Mouse (Mus musculus) liver, embryonic 11.5 days (tissue): ENCODE data around the gene Afmid. TPM values are rescaled to one million over a fixed set of nuclear protein-coding genes. Genes with fewer than 3 reads are reported as not detected.

ENCODE experiments used
- ATAC-seq: fragments of 200-750 bp; cut with Nextera tagmentation; replicated peaks from 2 replicates; pipeline ENCODE4 v1.8.0; 2017; ENCODE audit warnings: moderate number of reproducible peaks, mild to moderate bottlenecking, moderate TSS enrichment, moderate library complexity; ENCODE audit not compliant: low FRiP score
- DNase-seq: peaks from one replicate; pipeline ENCODE4 v3.0.0-alpha.2; 2017; ENCODE audit warnings: low spot score
- H3K27ac ChIP-seq: fragments of 300-500 bp; sonication (generic); 2 replicates; pipeline ENCODE4 v1.5.1; 2014; ENCODE audit warnings: mild to moderate bottlenecking, low read depth, low read length, control low read depth
- H3K27me3 ChIP-seq: fragments of 300-500 bp; sonication (generic); replicated peaks from 2 replicates; pipeline ENCODE4 v1.6.1; 2014; ENCODE audit warnings: low read length, mixed read lengths; ENCODE audit not compliant: control insufficient read depth, insufficient read depth
- H3K36me3 ChIP-seq: fragments of 300-500 bp; sonication (generic); 2 replicates; pipeline ENCODE4 v1.6.1; 2014; ENCODE audit warnings: mild to moderate bottlenecking, low read length, moderate library complexity, mixed read lengths; ENCODE audit not compliant: control insufficient read depth, insufficient read depth
- H3K4me1 ChIP-seq: fragments of 300-500 bp; sonication (generic); replicated peaks from 2 replicates; pipeline ENCODE4 v1.6.1; 2014; ENCODE audit warnings: low read length, mixed read lengths; ENCODE audit not compliant: control insufficient read depth, insufficient read depth
- H3K4me2 ChIP-seq: fragments of 300-500 bp; sonication (generic); 2 replicates; pipeline ENCODE4 v1.6.1; 2014; ENCODE audit warnings: mild to moderate bottlenecking, control low read depth, moderate library complexity
- H3K4me3 ChIP-seq: fragments of 300-500 bp; sonication (generic); 2 replicates; pipeline ENCODE4 v1.5.1; 2014; ENCODE audit warnings: low read depth, low read length, control low read depth
- H3K9ac ChIP-seq: fragments of 300-500 bp; sonication (generic); 2 replicates; pipeline ENCODE4 v1.6.1; 2014; ENCODE audit warnings: low read depth, low read length, control low read depth
- H3K9me3 ChIP-seq: fragments of 300-500 bp; sonication (generic); 2 replicates; pipeline ENCODE4 v1.6.1; 2016; ENCODE audit warnings: low read length, inconsistent platforms, mixed read lengths; ENCODE audit not compliant: control insufficient read depth
- WGBS: fragments of 180-500 bp; shearing (Covaris S2); extraction: QIAGEN DNeasy Blood & Tissue Kit; methylation state at CpG from one replicate; pipeline ENCODE4 v1.1.7; 2014; 5-methylcytosine and 5-hydroxymethylcytosine counted together
- polyA plus RNA-seq: library from polyadenylated mRNA; unstranded; fragments of >200 nt; fragmentation: Nextera tagmentation; extraction: Ambion mirVana; gene quantifications from 2 replicates; pipeline ENCODE4 v1.2.1, GENCODE M21; 2014

Gene Afmid
- polyA plus RNA-seq, 1 experiment from 2014 or later = 8.4 TPM

DNA sequence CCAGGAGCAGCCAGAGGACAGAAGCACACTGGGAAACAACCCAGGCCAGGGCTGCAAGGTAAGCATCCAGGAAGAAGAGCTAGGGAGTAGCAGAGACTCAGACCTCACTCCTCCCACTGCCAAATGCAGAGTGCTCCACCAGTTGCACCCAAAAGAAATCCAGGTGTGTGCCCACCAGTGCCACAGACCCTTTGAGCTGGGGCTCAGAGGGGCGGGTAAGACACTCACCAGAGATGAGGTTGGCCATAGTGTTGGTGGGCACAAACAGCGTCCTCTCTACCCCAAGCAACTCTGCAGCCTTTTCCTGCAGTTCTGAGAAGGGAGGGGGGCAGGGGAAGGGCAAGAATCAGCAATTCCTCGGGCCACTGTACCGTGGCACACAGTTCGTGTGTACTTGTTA lies 45.7 kb downstream of the Afmid start:
- peaks cover 16% of the 10 kb centered on the region for H3K27me3 ChIP-seq
- DNase-seq = no peak

DNA sequence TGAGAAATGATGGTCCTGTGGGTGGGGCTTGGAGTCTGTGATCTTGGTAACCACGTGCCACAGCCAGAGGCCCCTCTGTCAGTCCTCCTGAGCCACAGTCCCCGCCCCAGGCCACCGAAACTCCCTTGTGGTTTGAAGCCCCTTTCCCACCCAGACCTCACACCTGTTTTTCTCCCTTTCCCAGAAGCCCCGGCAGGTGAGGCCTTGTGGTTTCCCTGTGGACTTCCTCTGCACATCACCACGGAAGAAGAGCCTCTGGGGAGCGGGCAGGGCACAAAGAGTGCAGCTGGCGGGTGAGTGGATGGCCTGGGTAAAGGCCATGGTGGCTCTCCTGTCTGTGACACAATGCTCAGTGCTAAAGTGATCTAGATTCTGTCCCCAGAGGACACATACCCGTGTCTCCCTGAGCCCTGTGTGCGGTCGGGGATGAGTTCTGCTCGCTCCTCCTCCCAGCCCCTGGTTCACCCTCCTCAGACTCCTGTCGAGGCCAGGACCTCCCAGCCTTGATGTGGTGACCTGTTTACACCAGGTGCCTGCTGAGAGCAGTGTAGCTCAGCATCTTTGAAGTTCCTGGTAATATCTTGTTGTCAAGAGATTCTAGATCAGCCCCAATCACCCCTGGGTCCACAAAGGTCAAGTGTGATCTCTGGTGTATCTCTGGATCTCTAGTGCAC lies 46.3 kb downstream of the Afmid start:
- Histone ChIP-seq H3K9ac (no peak overlapping the region), H3K9me3 (no peaks in the 10 kb centered on the region), H3K4me2 (peak overlapping the region; percentile 94), H3K4me3 (no peak overlapping the region), H3K27ac (no peak overlapping the region), H3K4me1 (peaks cover 26% of the 10 kb centered on the region), H3K27me3 (peaks cover 16% of the 10 kb centered on the region), H3K36me3 (no peaks in the 10 kb centered on the region)
- WGBS = 36% methylated on average over 12 of the region's 12 CpGs
- no peak for ATAC-seq
- DNase-seq = no peak

More for the DNA sequence above, 45.7 kb downstream of the Afmid start:
- Histone ChIP-seq H3K4me3 (no peak overlapping the region), H3K36me3 (no peaks in the 10 kb centered on the region), H3K9me3 (no peaks in the 10 kb centered on the region), H3K9ac (no peak overlapping the region), H3K27ac (no peak overlapping the region), H3K4me1 (peaks cover 25% of the 10 kb centered on the region), H3K4me2 (no peak overlapping the region)
- WGBS = 53% methylated on average over 5 of the region's 5 CpGs
- ATAC-seq = no peak

DNA sequence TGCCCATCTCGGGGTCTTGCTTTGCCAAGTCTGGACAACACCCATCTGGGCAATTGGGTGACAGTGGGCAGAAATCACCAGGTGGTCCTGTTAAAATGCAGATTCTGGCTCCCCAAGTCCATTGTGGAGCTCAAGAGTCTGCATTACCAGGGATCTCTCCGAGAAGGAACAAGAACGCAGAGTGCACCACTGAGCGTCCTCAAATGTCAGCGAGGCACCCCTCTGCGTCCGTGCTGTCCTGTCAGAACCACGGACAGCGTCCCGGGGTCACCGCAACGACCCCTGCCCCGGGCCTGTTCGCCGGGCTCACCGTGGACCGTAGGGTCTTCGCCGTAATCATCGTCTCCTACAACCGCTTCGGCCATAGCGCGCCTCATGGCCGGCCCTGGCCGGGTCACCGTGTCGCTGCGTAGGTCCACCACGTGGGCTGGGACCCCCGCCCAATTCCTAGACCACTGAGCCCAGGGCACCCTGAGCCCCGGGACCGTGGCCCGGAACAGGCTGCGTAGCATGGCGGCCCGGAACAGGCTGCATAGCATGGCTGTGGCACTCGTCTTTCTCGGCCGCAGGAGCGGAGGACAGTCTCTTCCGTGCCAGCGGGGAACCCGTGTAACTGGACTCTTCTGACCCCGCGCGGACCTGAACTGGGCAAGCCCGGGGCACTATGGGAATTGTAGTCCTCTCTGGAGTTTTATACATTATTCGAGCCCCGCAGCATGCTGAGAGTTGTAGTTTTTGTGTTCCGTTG lies 47.3 kb downstream of the Afmid start, which contains the start of gene Tha1:
TSS of gene Tha1 (minus strand) at position 621 of the 748 bp plus-strand sequence.
- DNase-seq = peak; percentile 72
- Histone ChIP-seq H3K4me1 (peaks cover 31% of the 10 kb centered on the region), H3K27me3 (peaks cover 14% of the 10 kb centered on the region), H3K9me3 (no peaks in the 10 kb centered on the region), H3K9ac (peak within 1 kb of the TSS; percentile 66), H3K27ac (no peak within 1 kb of the TSS), H3K36me3 (no peaks in the 10 kb centered on the region), H3K4me2 (peak within 1 kb of the TSS; percentile 94), H3K4me3 (peak within 1 kb of the TSS; percentile 70)
- 2% methylated on average over 51 of the region's 51 CpGs for WGBS
- no peak for ATAC-seq

DNA sequence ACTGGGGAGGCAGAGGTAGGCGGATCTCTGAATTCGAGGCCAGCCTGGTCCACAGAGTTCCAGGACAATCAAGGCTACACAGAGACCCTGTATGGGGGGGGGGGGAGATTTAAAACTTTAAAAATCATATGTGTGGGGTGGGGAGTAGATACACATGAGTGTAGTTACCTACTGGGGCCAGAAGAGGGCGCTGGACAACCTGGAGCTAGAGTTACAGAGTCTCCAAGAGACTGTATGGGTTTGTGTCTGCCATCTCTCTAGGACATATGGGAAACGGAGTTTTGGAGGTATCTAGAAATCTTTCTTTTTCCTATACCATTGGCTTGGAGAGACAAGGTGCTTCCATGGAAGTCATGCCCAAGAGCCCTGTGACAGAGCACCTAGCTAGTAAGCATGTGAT lies 48.7 kb downstream of the Afmid start:
- Histone ChIP-seq H3K36me3 (no peaks in the 10 kb centered on the region), H3K27ac (no peak overlapping the region), H3K9me3 (no peaks in the 10 kb centered on the region), H3K4me3 (no peak overlapping the region), H3K4me1 (peaks cover 44% of the 10 kb centered on the region), H3K4me2 (no peak overlapping the region), H3K27me3 (peaks cover 14% of the 10 kb centered on the region), H3K9ac (no peak overlapping the region)
- WGBS = 49% methylated on average over 4 of the region's 4 CpGs
- ATAC-seq (no peak), DNase-seq (no peak)

DNA sequence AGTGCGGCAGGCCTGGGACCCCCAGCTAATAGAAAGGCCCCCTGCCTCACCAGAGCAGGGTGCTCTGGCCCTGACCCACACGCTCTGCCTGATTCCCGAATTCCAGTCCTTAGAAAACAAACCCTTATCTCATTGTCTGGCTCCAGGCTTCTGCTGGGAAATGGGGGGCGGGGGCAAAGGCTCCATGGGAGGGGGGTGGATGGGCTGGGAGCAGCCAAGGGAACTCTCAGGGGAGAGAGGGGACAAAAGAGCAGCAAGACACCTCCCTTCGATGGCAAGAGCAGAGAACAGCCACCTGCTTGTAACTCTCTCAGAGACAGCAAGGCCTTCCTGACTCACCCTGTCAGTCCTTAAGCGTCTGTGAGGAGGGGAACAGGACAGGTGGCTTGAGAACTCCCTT lies 50.0 kb downstream of the Afmid start:
- Histone ChIP-seq H3K4me2 (no peak overlapping the region), H3K4me3 (no peak overlapping the region), H3K9me3 (no peaks in the 10 kb centered on the region), H3K9ac (no peak overlapping the region), H3K27me3 (peaks cover 14% of the 10 kb centered on the region), H3K4me1 (peaks cover 47% of the 10 kb centered on the region), H3K36me3 (no peaks in the 10 kb centered on the region), H3K27ac (no peak overlapping the region)
- no peak for DNase-seq
- no peak for ATAC-seq
- 46% methylated on average over 6 of the region's 6 CpGs for WGBS

DNA sequence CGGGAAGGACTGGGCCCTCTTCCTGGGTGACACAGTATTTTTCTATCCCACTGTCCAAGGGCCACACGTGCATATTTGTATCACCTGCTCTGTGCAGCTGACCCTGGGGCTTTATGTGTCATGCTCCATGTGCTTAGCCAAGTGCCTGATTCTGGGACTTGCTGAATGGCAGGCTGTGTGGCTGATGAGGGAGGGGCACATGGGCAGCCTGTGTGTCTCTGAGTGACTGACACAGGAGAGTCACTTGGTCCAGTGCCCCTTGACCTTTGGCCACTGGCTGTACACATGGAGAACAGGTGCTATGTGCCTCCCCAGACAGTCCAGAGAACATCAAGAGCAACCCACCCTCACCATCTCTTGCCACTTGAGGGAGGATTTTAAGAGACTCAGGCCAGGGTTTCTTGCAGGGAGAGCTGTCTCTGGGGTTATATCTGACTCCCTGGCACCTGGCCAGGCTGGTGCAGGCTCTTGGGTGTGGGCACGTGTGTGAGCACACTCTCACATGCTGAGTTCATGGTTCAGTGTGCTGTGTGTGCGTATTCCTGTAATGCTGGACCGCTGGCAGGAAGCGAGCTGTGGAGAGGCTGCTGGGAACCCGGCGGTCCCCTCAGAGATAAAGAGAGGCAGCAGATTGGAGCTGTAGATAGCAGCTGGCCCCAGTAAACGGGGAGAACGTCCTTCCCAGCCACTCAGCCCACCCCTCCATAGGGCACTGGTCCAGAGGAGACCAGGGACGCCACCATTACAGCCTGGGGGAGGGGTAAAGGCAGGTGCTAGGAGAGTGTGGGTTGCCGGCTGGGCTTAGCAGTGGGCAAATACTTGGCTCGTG lies 52.4 kb downstream of the Afmid start:
- H3K9me3 ChIP-seq = no peaks in the 10 kb centered on the region
- peak overlapping the region; percentile 44 for H3K4me2 ChIP-seq
- 0 out of 2 replicates have a peak overlapping the region, but pooled peaks have one; percentile 3 for H3K4me3 ChIP-seq
- 14% methylated on average over 13 of the region's 13 CpGs for WGBS
- H3K9ac ChIP-seq = peak overlapping the region; percentile 34
- H3K4me1 ChIP-seq = peaks cover 46% of the 10 kb centered on the region
- peak overlapping the region; percentile 67 for H3K27ac ChIP-seq
- DNase-seq = no peak
- ATAC-seq = 0 out of 2 replicates have a peak, but pooled peaks have one; percentile 31
- H3K27me3 ChIP-seq = peaks cover under 1% of the 10 kb centered on the region
- no peaks in the 10 kb centered on the region for H3K36me3 ChIP-seq

DNA sequence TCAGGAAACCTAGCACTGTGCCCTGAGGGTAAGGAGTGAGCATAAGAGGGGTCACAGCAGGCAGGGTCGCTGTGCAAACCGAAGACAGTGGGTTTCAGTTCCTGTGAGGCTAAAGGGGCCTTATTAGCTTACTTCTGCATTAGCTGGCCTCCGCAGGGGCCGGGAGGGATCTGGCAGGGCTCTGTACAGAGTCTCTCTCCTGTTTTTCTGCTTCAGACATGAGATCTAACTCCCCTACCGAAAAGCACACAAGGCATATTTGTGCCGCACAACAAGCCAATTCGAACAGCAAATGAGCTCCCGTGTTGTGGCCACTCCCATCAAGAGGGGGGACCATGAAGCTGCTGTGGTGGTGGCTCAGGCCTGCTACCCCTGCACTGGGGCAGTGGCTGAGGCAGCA lies 53.2 kb downstream of the Afmid start:
- no peaks in the 10 kb centered on the region for H3K9me3 ChIP-seq
- H3K4me2 ChIP-seq = peak overlapping the region; percentile 44
- peak overlapping the region; percentile 34; the same call in 1 of the 2 replicates for H3K9ac ChIP-seq
- H3K4me1 ChIP-seq = peaks cover 46% of the 10 kb centered on the region
- H3K27me3 ChIP-seq = no peaks in the 10 kb centered on the region; the same call in 1 of the 2 replicates
- 22% methylated on average over 8 of the region's 8 CpGs for WGBS
- no peak overlapping the region for H3K4me3 ChIP-seq
- no peak for DNase-seq
- peak overlapping the region; percentile 67; the same call in 1 of the 2 replicates for H3K27ac ChIP-seq
- H3K36me3 ChIP-seq = no peaks in the 10 kb centered on the region
- ATAC-seq = no peak

DNA sequence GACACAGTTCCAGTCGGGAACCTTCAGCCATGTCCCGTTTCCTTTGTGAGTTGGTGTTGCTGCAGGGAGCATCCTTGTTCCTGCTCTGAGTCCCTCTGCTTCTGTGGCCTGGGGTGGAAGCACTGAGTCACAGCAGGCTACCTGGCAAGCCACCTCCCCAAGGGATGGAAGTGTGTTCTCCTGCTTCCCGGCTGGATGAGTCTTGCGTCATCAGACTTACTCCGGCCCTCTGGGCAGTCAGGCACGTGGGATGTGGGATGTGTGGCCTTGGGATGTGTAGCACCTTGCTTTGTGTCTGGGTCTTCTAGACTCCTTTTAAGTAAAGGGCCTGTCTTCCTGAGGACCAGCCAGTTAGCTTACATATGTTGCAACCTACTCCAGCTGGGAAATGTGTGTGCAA lies 54.0 kb downstream of the Afmid start:
- DNase-seq = no peak
- no peak overlapping the region; the same call in 1 of the 2 replicates for H3K27ac ChIP-seq
- no peak overlapping the region for H3K9ac ChIP-seq

More for the DNA sequence above, 54.0 kb downstream of the Afmid start:
- Histone ChIP-seq H3K27me3 (no peaks in the 10 kb centered on the region; the same call in 1 of the 2 replicates), H3K4me2 (no peak overlapping the region), H3K36me3 (no peaks in the 10 kb centered on the region), H3K4me3 (no peak overlapping the region), H3K4me1 (peaks cover 46% of the 10 kb centered on the region), H3K9me3 (no peaks in the 10 kb centered on the region)
- no peak for ATAC-seq
- 74% methylated on average over 6 of the region's 6 CpGs for WGBS
